Mouse (Mus musculus): ENCODE results near the gene Kars.

Gene Kars

DNA sequence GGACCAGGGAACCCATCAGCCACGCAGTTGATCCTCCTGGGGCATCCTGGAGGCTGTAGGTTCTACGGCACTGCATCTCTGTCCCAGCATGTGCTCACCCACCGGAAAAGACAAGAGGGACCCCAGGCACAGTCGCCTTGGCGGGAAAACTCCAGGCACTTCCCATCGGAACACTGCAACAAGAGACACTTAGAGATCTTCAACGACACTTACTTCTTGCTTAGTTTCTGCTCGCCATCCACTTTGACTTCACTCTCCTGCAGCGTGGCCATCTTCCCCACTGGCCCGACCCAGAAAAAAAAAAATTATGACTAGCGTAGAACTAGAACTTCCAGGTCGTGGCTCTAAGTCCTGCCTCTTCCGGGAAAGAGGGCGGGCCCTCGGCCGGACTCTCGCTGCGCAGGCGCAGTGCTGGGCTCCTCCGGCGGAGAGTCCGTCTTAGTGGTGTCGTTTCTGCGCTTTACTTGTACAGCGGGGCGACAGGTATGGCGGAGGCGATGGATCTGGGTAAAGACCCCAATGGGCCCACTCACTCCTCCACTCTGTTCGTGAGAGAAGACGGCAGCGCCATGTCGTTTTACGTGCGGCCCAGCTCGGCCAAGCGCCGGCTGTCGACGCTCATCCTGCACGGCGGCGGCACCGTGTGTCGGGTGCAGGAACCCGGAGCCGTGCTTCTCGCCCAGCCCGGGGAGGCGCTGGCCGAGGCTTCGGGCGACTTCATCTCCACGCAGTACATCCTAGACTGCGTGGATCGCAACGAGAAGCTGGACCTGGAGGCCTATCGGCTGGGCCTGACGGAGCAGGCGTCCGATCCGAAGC is at the start of gene Kars, which contains the start of gene Terf2ip:
Gene Kars (minus strand): TSS at position 327 of the 819 bp plus-strand sequence.
Gene Terf2ip (plus strand): TSS at position 402 of the 819 bp plus-strand sequence.
- DNase-seq (ENCODE audit: low spot score): peak; percentile 91

DNA sequence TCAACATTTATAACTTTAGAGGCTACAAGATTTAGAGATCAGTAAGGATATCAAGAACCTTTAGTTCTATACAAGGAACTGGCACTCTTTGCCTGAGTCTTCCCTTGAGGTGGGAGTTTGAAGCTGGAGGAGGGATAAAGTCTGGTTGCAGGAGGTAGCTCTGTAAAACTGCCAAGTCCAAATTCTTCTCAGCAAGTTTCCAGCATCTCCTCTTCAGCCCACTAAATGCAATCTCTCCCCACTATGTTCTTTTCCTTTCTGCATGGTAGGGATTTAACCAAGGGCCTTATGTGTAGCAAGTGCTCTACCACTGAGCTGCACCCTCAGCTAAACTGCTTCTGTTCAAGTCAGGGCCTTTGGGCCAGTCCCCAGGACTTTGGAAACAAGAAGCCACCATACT is 43.3 kb upstream of the Kars start:
- no peak for DNase-seq (ENCODE audit: low spot score)

DNA sequence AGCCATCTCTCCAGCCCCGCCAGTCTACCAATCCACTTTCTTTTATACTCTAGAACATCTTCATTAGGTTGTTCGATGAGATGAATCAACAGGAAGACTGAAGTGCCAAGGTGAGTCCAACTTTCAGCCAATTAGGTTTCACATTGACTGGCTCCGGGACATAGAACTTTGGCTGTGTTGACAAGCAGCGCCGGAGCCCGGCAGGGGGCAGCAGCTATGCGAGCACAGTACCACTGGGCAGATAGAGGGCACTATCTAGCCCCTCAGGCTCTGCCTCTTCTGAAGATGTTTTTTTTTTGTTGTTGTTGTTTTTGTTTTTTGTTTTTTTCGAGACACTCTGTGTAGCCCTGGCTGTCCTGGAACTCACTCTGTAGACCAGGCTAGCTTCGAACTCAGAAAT is 40.4 kb upstream of the Kars start:
- no peak for DNase-seq (ENCODE audit: low spot score)

DNA sequence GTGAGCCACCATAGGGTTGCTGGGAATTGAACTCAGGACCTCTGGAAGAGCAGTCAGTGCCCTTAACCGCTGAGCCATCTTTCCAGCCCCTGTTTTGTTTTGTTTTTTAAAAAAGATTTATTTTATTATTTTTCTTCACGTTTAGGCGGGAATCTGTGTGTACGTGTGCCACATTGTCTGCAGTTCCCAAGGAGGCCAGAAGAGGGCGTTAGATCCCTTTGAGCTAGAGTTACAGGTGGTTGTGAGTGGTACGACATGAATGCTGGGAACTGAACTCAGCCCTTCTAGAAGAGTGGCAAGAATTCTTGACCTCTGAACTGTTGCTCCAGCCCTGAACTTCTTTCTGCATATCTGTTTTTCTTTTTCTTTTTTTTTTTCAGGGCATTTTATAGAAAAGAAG is 38.9 kb upstream of the Kars start:
- DNase-seq (ENCODE audit: low spot score): no peak

DNA sequence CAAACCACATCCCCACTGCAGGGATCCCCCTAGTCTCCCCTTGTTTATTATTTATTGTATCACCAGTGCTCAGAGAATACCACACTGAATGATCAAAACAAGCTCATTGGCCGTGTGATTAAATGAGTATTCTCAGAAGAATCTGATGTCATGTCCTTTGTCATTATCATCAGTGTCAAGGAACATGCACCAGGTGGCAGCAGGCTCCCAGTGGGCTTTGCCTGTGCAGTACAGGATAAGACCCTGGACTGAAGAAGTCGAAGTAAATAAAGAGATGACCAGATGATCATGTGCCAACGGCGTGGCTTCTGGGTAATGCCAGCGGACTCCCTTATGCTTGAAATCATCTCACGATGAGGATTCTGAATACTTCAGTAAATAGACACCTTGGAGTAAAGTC is 37.2 kb upstream of the Kars start:
- DNase-seq (ENCODE audit: low spot score): no peak

DNA sequence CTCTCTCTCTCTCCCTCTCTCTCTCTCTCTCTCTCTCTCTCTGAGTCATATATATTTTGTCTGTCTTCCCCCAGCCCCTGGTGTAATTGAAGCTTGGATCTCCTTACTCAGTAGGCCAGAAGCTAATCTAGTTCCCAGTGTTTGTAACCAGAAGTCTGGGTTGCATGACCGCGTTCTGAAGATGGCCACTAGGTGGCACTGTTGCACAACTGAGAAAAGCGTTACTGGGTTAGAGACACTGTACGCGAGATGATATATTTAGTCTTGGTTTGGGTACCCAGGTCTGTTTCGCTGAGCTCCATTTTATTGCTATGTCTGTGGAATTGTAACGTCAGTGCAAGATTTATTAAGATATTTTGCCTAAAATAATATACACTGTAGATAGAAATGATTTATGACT is 34.8 kb upstream of the Kars start:
- DNase-seq (ENCODE audit: low spot score): peak; percentile 75

DNA sequence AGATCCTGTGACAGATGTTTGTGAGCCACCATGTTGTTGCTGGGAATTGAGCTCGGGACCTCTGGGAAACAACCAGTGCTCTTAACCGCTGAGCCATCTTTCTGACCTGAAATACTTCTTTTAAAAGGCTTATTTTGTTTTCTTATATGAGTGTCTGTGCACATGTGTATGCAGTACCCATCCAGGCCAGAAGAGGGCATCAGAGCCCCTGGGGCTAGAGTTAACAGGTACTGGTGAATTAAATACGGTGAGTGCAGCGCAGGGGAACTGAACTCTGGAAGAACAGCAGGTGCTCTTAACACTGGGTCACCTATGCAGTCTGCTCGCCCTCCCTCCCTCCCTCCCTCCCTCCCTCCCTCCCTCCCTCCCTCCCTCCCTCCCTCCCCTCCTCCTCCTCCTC is 34.1 kb upstream of the Kars start:
- no peak for DNase-seq (ENCODE audit: low spot score)

DNA sequence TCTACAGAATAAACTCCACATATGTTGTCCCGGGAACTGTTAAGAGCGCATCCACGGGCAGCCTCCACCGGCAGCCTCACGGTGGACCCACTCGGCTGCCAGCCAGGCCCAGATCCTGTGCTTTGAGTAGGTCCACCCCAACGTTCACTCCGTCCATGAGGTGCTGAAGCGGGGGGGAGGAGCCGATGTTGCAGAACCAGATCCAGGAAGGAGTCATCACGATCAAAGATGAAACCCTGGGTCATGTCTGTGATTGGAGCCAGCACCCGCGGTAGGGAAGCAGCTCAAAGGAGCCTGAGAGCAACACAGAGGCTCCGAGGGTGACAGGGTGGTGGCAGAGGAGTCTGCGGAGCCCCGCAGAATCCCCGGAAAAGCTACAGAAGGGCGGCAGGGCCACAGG is 26.4 kb upstream of the Kars start:
- DNase-seq (ENCODE audit: low spot score): no peak

DNA sequence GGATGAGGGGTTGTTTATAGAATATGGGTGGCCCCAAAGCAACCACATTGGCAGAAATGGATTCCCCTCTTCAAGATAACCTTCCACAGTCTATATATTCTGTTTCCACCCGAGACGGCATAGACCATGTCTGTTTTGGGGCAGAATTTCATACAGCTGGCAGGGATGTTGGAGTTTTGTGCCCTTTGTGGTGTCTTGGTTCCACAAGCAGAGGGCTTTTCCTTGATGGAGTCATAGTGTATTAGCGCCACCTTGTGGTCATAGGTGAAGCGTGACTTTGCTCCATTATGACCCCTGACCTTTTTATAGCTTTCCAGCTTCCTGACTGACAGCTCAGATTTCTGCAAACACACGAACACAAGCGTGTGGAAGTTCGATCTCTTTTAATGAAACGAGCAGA is 23.5 kb upstream of the Kars start:
- DNase-seq (ENCODE audit: low spot score): peak; percentile 18

DNA sequence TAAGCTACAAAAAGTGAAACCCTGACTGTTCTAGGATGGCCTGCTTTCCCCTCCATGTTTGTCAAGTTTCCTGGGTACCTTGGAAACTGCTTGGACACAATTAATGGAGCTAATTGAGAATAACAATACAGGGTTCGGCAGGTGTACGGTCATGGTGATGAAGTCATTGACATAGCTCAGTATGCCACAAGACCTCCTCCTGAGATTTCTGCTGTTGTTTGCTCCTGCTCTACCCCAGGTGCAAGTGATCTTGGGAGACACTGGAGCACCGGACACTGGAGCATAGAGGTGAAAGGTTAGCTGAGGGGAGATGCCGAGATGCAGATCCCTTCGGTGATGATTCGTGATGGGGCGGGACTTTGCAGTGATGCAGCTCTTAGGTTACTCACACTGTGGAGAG is 21.9 kb upstream of the Kars start:
- no peak for DNase-seq (ENCODE audit: low spot score)

DNA sequence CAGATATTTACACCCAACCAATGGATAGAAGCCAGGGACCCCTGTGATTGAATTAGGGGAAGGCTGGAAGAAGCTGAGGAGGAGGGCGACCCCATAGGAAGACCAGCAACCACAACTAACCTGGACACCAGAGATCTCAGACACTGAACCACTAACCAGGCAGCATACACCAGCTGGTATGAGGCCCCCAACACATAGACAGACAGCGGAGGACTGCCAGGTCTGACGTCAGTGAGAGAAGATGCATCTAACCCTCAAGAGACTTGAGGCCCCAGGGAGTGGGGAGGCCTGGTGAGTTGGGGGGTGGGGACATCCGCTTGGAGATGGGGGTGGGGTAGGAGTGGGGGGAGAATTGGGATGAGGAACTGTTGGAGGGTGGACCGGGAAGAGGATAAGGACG is 19.5 kb upstream of the Kars start:
- DNase-seq (ENCODE audit: low spot score): no peak

DNA sequence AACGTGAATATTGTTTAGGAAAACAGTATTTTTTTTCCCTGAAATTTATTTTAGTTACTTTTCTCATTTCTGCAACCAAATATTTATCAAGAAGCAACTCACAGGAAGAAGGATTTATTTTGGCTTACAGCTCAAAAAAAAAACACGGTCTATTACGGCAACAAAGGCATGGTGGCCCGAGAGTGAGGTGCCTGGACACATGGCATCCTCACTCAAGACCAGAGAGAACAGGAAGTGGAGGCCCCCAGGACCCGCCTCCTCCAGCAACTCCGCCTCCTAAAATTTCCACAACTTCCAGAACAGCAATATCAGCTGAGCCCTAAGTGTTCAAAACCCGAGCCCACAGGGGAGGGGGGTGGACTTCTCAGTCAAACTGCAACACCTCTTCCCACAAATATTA is 18.3 kb upstream of the Kars start:
- no peak for DNase-seq (ENCODE audit: low spot score)

DNA sequence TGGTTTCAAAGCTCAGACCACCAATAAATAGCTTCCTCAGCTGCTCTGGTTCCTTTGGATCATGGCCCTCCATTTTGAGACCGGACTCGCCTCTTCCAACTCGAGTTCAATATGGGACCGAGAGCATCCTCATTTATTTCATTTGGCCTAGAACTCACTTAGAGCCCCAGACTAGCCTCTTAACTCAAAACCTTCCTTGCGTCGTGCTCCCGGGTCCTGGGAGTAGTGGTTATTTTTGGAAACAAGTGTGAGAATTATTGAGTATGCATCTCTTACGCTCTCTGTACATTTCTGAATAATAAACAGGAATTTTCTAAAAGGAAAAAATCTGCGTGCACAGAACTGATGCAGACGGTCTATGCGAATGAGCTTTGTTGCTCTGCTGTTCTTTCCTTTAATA is 3.8 kb upstream of the Kars start, which contains the start of gene Gm6793:
Gene Gm6793 (minus strand): TSS at position 101 of the 400 bp plus-strand sequence.
- no peak for DNase-seq (ENCODE audit: low spot score)

DNA sequence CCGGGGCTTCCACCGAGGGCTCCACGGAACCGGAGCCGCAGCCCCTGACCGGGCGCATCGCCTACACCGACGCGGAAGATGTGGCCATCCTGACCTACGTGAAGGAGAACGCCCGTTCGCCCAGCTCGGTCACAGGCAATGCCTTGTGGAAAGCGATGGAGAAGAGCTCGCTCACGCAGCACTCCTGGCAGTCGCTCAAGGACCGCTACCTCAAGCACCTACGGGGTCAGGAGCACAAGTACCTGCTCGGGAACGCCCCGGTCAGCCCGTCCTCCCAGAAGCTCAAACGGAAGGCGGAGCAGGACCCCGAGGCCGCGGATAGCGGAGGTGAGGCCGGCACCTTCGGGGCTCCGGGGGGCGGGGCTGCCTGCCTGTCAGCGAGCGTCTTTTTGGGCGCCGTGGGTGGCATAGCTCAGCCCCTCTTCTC is 706 bp upstream of the Kars start:
- peak; percentile 18 for DNase-seq (ENCODE audit: low spot score)

DNA sequence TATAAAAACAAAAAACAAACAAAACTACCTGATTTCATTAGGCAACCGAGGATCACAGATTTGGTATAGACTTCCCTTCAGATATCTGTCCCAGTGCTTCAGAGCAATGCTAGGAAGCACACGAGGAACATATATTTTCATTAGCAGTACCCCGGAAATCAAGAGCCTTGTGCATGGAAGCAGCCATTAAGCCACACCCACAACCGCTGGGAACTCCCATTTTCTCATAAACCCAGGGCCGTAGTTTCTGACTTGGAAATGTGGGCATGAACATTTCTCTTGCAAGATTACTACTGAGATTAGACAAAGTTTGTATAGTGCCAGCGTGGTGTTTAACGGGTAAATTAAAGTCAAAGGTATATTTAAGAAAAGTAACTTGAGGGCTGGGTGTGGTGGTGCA is 1.6 kb downstream of the Kars start:
- DNase-seq (ENCODE audit: low spot score): no peak

DNA sequence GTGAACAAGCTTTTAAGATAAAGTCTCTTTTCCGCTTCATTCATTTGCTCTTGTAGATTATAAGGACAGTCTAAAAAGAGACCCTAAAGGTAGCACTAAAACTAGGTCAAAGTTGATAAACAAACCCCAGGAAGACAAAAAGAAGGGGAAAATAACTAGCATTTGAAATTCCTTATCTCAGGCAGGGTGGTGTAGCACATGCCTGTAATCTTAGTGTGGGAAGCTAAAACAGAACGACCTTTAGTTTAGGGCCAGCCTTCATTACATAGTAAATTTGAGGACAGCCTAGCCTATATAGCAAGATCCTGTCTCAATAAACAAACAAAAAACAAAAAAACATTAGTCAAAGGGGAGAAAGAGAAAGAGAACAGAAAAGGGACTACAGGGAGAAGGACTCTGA is 3.5 kb downstream of the Kars start:
- no peak for DNase-seq (ENCODE audit: low spot score)

DNA sequence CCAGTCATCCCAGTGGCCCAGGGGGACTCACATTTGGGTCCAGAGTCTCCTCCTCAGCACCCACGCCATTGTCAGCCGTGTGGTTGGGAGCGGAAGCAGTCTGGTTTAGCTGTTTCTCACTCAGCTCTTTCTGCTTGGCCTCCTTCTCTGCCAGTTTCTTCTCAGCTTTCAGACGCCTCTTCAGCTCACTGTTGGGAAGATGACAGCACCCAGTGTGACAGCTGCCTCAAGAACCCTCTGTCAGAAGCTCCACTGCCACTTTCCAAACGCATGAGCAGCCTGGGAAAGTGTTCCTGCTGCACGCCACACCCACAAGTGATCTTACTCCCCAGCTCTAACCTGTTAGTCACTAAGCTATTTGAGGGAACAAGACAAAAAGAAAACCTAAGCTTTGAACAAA is 5.5 kb downstream of the Kars start:
- DNase-seq (ENCODE audit: low spot score): no peak

DNA sequence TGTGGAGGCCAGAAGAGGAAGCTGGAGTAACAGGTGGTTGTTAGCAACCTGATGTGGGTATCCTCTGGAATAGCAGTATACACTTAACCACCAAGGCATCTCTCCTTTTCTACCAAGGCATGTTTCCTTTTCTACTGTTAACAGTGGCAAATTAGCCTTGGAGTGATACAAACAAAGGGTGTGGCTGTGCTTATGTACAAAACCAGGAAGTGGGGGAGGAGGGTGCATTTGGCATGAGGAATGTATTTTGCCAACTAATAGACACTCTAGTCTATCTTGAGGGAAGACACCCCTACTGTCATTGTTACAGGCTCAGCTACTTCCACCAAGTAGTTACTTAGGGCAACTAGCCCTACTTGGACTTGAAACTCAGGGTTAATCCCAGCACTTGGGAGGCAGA is 6.4 kb downstream of the Kars start:
- DNase-seq (ENCODE audit: low spot score): no peak

DNA sequence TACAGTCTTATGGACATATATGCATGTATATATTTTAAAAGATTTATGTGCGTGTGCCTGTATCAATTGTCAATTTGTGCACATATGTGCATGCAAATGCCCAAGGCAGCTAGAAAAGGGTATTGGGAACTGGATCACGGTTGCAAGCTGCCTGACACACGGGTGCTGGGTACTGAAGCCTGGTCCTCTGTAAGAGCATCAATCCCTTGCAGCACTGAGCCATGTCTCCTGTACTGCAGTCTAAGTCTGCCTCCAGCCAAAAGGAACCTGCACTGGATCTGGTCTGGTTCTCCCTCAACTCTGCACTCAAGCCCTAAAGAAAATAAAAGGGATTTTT is 18.5 kb downstream of the Kars start:
- no peak for DNase-seq (ENCODE audit: low spot score)

DNA sequence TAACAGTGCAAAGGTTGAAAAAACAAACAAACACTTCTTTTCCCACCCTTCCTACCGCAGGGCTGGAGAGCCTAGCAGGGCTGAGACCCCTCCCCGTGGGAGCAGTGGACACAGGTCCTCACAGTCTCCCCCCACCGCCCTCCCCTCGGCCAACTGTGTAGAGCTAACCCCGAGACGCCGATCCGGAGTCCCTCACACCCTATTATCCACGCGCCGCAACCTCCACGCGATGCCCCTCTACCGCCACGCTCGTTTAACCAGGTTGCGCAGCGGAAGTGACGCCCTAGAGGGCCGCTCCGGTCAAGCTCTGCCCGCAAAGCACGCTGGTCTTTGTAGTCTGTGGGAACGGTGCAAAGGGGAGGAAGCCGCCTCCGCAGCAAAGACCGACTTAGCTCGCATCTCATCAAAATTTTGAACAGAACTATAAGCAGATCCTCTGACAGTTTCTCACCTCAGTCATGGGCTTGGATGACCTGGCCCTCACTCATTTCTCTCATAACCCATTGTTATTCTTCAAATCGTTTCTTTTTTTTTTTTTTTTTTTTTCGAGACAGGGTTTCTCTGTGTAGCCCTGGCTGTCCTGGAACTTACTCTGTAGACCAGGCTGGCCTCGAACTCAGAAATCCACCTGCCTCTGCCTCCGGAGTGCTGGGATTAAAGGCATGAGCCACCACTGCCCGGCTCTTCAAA is 19.0 kb downstream of the Kars start, which contains the start of gene Adat1:
Gene Adat1 (minus strand): TSS at position 290 of the 690 bp plus-strand sequence.
- DNase-seq (ENCODE audit: low spot score): peak; percentile 63

DNA sequence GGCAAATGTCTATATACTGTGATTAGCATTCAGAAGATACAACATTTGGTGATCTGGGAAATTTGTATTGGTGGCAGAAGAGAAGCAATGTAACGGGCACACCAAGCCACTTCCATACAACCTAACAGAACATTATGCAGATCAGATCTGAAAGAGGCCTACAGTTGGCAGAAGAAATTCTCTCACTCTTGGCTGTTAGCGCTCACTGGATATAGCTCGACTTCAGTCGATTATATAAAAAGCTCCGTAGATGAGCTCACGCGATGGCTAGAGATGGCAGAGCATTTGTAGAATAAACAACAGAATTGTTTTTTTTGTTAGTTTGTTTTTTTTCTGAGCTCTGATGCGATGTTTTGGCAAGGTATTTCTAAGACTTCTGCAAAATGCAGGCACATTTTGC is 19.8 kb downstream of the Kars start:
- DNase-seq (ENCODE audit: low spot score): no peak

DNA sequence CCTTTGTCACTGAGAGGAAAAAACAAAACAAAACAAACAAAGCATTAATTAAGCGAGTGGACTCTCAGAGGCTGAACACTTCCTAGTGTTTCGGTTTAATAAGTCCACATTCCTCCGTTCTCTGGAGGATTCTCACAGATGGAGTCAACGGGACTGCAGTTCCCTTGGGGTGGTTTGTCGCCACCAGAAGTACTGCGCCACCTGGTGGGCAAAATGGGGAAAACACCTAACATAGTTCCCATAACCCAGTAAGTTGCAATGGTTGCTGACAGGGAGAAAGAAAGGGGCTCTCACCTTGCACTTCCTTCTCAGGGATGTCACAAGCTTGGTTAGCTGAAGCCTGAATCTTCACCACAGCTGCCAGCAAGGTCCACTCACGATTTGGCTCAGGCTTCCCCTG is 21.2 kb downstream of the Kars start:
- peak; percentile 76 for DNase-seq (ENCODE audit: low spot score)

DNA sequence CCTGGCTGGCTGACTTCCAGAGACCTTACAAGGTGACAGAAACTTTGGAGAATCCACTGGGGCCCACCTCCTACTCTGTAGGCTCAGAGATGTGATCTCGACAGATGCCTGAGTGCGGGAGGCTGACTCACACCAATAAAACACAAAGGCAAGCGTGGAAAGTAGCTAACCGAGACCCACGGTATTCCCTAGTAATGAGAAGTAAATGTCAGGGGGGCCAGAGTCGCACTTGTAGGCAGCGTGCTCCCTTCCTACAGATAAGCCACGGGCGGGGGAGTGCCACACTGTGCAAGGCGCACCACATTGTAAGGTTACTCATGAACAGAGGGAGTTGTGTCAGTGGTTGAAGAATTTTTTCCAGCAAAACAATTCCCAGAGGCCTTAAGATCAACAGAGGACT is 26.6 kb downstream of the Kars start:
- no peak for DNase-seq (ENCODE audit: low spot score)

DNA sequence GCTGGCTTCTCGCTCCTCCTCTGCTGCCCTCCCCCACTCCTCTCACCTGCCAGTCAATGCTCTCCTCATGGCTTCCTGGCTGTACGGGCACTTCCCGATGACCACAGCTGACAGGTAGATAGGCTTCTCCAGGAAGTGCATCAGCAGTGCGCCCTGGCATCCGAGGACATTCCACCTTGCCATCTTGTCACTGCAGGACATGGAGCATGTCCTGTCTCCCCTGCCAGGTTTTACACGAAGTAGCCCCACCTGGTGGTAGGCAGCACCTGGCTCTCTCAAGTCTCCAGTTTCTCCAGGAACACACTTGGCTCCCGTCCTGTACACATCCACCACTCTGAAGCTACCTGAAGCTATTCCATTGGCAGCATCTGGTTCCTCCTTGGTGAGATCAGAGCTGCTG is 29.0 kb downstream of the Kars start:
- DNase-seq (ENCODE audit: low spot score): no peak
